Mouse (Mus musculus): ENCODE measurements at regions not wholly inside any gene's neighbourhood (a gene's known extent, or its start where the extent isn't known, plus 50 kb on each side); places are given as distances from the start of the nearest gene placed in this dataset.
"Not testable (repeated sequence)": the region's sequence is repeated elsewhere in the genome, so short reads cannot be mapped to it uniquely, and the experiment has no call there.

- H3K4me1 ChIP-seq (replicated peaks): no peaks in the 10 kb centered on the region
- no peaks in the 10 kb centered on the region for H3K36me3 ChIP-seq
- H3K4me3 ChIP-seq (replicated peaks): no peak overlapping the region
- H3K4me2 ChIP-seq (replicated peaks): no peak overlapping the region
- H3K27ac ChIP-seq: no peak overlapping the region
- no peak overlapping the region for H3K9ac ChIP-seq (replicated peaks)
- 85% methylated on average over 2 of the region's 2 CpGs for WGBS
- ATAC-seq: no peak
- no peaks in the 10 kb centered on the region for H3K9me3 ChIP-seq
- no peaks in the 10 kb centered on the region for H3K27me3 ChIP-seq
These were observed 96.2 kb upstream of the Fam3c start for GRCm38 (mm10) chr6:22452203-22452602.

GRCm38 (mm10) chr6:22450501-22450900 lies 94.5 kb upstream of the Fam3c start:
- no peaks in the 10 kb centered on the region for H3K27me3 ChIP-seq
- no peak overlapping the region for H3K27ac ChIP-seq
- no peak for ATAC-seq
- no peak overlapping the region for H3K9ac ChIP-seq (replicated peaks)
- no peaks in the 10 kb centered on the region for H3K9me3 ChIP-seq
- H3K36me3 ChIP-seq: no peaks in the 10 kb centered on the region
- no peak overlapping the region for H3K4me2 ChIP-seq (replicated peaks)
- H3K4me1 ChIP-seq (replicated peaks): no peaks in the 10 kb centered on the region
- no peak overlapping the region for H3K4me3 ChIP-seq (replicated peaks)

GRCm38 (mm10) chr6:22448906-22449305 lies 92.9 kb upstream of the Fam3c start:
- Histone ChIP-seq H3K27ac (no peak overlapping the region), H3K27me3 (no peaks in the 10 kb centered on the region), H3K9me3 (no peaks in the 10 kb centered on the region), H3K4me2 (replicated peaks) (no peak overlapping the region), H3K36me3 (no peaks in the 10 kb centered on the region), H3K4me3 (replicated peaks) (no peak overlapping the region), H3K4me1 (replicated peaks) (no peaks in the 10 kb centered on the region), H3K9ac (replicated peaks) (no peak overlapping the region)
- no peak for ATAC-seq
- 90% methylated on average over 9 of the region's 9 CpGs for WGBS

GRCm38 (mm10) chr6:22447636-22448035 lies 91.6 kb upstream of the Fam3c start:
- ATAC-seq: no peak
- no peak overlapping the region for H3K4me2 ChIP-seq (replicated peaks)
- H3K4me1 ChIP-seq (replicated peaks): no peaks in the 10 kb centered on the region
- H3K36me3 ChIP-seq: no peaks in the 10 kb centered on the region
- no peaks in the 10 kb centered on the region for H3K9me3 ChIP-seq
- H3K9ac ChIP-seq (replicated peaks): no peak overlapping the region
- H3K27me3 ChIP-seq: no peaks in the 10 kb centered on the region
- no peak overlapping the region for H3K27ac ChIP-seq
- no peak overlapping the region for H3K4me3 ChIP-seq (replicated peaks)
- 70% methylated on average over 2 of the region's 2 CpGs for WGBS

- no peaks in the 10 kb centered on the region for H3K27me3 ChIP-seq
- 87% methylated on average over 15 of the region's 15 CpGs for WGBS
- no peak for ATAC-seq
- H3K9me3 ChIP-seq: no peaks in the 10 kb centered on the region
- no peaks in the 10 kb centered on the region for H3K36me3 ChIP-seq
- H3K4me2 ChIP-seq (replicated peaks): no peak overlapping the region
- no peak overlapping the region for H3K4me3 ChIP-seq (replicated peaks)
- no peak overlapping the region for H3K9ac ChIP-seq (replicated peaks)
- H3K4me1 ChIP-seq (replicated peaks): no peaks in the 10 kb centered on the region
- H3K27ac ChIP-seq: no peak overlapping the region
These were observed 90.7 kb upstream of the Fam3c start for GRCm38 (mm10) chr6:22446621-22447310.

- 94% methylated on average over 6 of the region's 6 CpGs for WGBS
- H3K4me1 ChIP-seq (replicated peaks); H3K9ac ChIP-seq (replicated peaks); H3K27ac ChIP-seq; H3K27me3 ChIP-seq; H3K36me3 ChIP-seq; H3K4me3 ChIP-seq (replicated peaks); H3K4me2 ChIP-seq (replicated peaks); ATAC-seq; H3K9me3 ChIP-seq: not testable (repeated sequence)
These were observed 88.8 kb upstream of the Fam3c start for GRCm38 (mm10) chr6:22444856-22445255.

- no peak for ATAC-seq
- no peaks in the 10 kb centered on the region for H3K9me3 ChIP-seq
- no peaks in the 10 kb centered on the region for H3K4me1 ChIP-seq (replicated peaks)
- H3K27me3 ChIP-seq: no peaks in the 10 kb centered on the region
- H3K4me3 ChIP-seq (replicated peaks): no peak overlapping the region
- no peak overlapping the region for H3K9ac ChIP-seq (replicated peaks)
- 92% methylated on average over 12 of the region's 12 CpGs for WGBS
- no peaks in the 10 kb centered on the region for H3K36me3 ChIP-seq
- no peak overlapping the region for H3K27ac ChIP-seq
- no peak overlapping the region for H3K4me2 ChIP-seq (replicated peaks)
These were observed 88.2 kb upstream of the Fam3c start for GRCm38 (mm10) chr6:22444220-22444619.

- WGBS: 55% methylated on average over 8 of the region's 8 CpGs
- H3K36me3 ChIP-seq: no peaks in the 10 kb centered on the region
- H3K27ac ChIP-seq: no peak overlapping the region
- ATAC-seq: no peak
- no peaks in the 10 kb centered on the region for H3K9me3 ChIP-seq
- H3K4me3 ChIP-seq (replicated peaks): no peak overlapping the region
- no peak overlapping the region for H3K9ac ChIP-seq (replicated peaks)
- H3K4me2 ChIP-seq (replicated peaks): no peak overlapping the region
- H3K4me1 ChIP-seq (replicated peaks): no peaks in the 10 kb centered on the region
- no peaks in the 10 kb centered on the region for H3K27me3 ChIP-seq
These were observed 87.5 kb upstream of the Fam3c start for GRCm38 (mm10) chr6:22443573-22443972.

GRCm38 (mm10) chr6:22443170-22443569 lies 87.1 kb upstream of the Fam3c start:
- Histone ChIP-seq H3K27ac (no peak overlapping the region), H3K36me3 (no peaks in the 10 kb centered on the region)
- no peak for ATAC-seq

GRCm38 (mm10) chr6:22442591-22442990 lies 86.5 kb upstream of the Fam3c start:
- 93% methylated on average over 8 of the region's 8 CpGs for WGBS
- no peak for ATAC-seq

More at GRCm38 (mm10) chr6:22443170-22443569, 87.1 kb upstream of the Fam3c start:
- H3K4me3 ChIP-seq (replicated peaks): no peak overlapping the region
- no peaks in the 10 kb centered on the region for H3K4me1 ChIP-seq (replicated peaks)
- no peaks in the 10 kb centered on the region for H3K27me3 ChIP-seq
- no peaks in the 10 kb centered on the region for H3K9me3 ChIP-seq
- 77% methylated on average over 3 of the region's 3 CpGs for WGBS
- H3K4me2 ChIP-seq (replicated peaks): no peak overlapping the region
- no peak overlapping the region for H3K9ac ChIP-seq (replicated peaks)

GRCm38 (mm10) chr6:22439871-22440270 lies 83.8 kb upstream of the Fam3c start:
- Histone ChIP-seq H3K9me3 (no peaks in the 10 kb centered on the region), H3K36me3 (no peaks in the 10 kb centered on the region), H3K9ac (replicated peaks) (no peak overlapping the region), H3K4me3 (replicated peaks) (no peak overlapping the region), H3K4me1 (replicated peaks) (no peaks in the 10 kb centered on the region), H3K27ac (no peak overlapping the region), H3K4me2 (replicated peaks) (no peak overlapping the region), H3K27me3 (no peaks in the 10 kb centered on the region)
- 93% methylated on average over 9 of the region's 9 CpGs for WGBS
- no peak for ATAC-seq

More at GRCm38 (mm10) chr6:22442591-22442990, 86.5 kb upstream of the Fam3c start:
- H3K4me2 ChIP-seq (replicated peaks): no peak overlapping the region
- no peak overlapping the region for H3K4me3 ChIP-seq (replicated peaks)
- H3K4me1 ChIP-seq (replicated peaks): no peaks in the 10 kb centered on the region
- H3K27me3 ChIP-seq: no peaks in the 10 kb centered on the region
- no peak overlapping the region for H3K9ac ChIP-seq (replicated peaks)
- H3K27ac ChIP-seq: no peak overlapping the region
- no peaks in the 10 kb centered on the region for H3K36me3 ChIP-seq
- no peaks in the 10 kb centered on the region for H3K9me3 ChIP-seq

- H3K36me3 ChIP-seq: no peaks in the 10 kb centered on the region
- no peak overlapping the region for H3K9ac ChIP-seq (replicated peaks)
- H3K27ac ChIP-seq: no peak overlapping the region
- 48% methylated on average over 3 of the region's 3 CpGs for WGBS
- ATAC-seq: peak; percentile 82
- H3K4me2 ChIP-seq (replicated peaks): no peak overlapping the region
- no peaks in the 10 kb centered on the region for H3K9me3 ChIP-seq
- no peaks in the 10 kb centered on the region for H3K4me1 ChIP-seq (replicated peaks)
- no peak overlapping the region for H3K4me3 ChIP-seq (replicated peaks)
- no peaks in the 10 kb centered on the region for H3K27me3 ChIP-seq
These were observed 73.0 kb upstream of the Fam3c start for GRCm38 (mm10) chr6:22429026-22429425.

- Histone ChIP-seq H3K4me2 (replicated peaks) (no peak overlapping the region), H3K9ac (replicated peaks) (no peak overlapping the region), H3K4me1 (replicated peaks) (no peaks in the 10 kb centered on the region), H3K36me3 (no peaks in the 10 kb centered on the region), H3K27ac (no peak overlapping the region), H3K27me3 (no peaks in the 10 kb centered on the region), H3K4me3 (replicated peaks) (no peak overlapping the region), H3K9me3 (no peaks in the 10 kb centered on the region)
- ATAC-seq: no peak
- 96% methylated on average over 10 of the region's 10 CpGs for WGBS
These were observed 68.2 kb upstream of the Fam3c start for GRCm38 (mm10) chr6:22424161-22424807.
